Comparison of ENCODE assay signal across 9 mouse cellular contexts in genomic region chr17:64480607-64481038, GRCm38 (mm10).
DNase-seq lines count a peak whose midpoint lies in the region; ATAC-seq and TF ChIP-seq lines count a peak whose summit lies in the region.
"Had no signal": no experiment of that assay in that cellular context is flagged by ENCODE, and none has a peak within 500 bp of the region (broad histone marks: within the 10 kb centered on the region; RNA-seq: fewer than 3 reads in every experiment).

No protein-coding gene starts in this region.

- peak; percentile 17 for DNase-seq in hindbrain, postnatal 0 days (ENCODE audit: low spot score)
- DNase-seq in hindbrain, embryonic 14.5 days (ENCODE audit: low spot score) = no peak
- peak; percentile 51 for DNase-seq in NIH3T3 (ENCODE audit: low read depth)
- DNase-seq in forebrain, postnatal 0 days = no peak
- no peak for DNase-seq in spleen, adult 12 weeks (ENCODE audit: low spot score)
- DNase-seq in heart, postnatal 14 days = no peak
- no peak for DNase-seq in layer of hippocampus, adult 2 months (ENCODE audit: low spot score in 2 of 2)

- intact Hi-C loops in heart, postnatal 14 days (cut with DNase I) = no loop called here

- no peaks in the 10 kb centered on the region for H3K9me3 ChIP-seq in hindbrain, postnatal 0 days (ENCODE audit: low read length)
- no peaks in the 10 kb centered on the region for H3K9me3 ChIP-seq in hindbrain, embryonic 14.5 days (ENCODE audit: control insufficient read depth, low read length)
- H3K9me3 ChIP-seq in forebrain, postnatal 0 days (ENCODE audit: low read length) = no peaks in the 10 kb centered on the region
- no peaks in the 10 kb centered on the region for H3K9me3 ChIP-seq in lung, embryonic 15.5 days

- H3K27ac ChIP-seq in hindbrain, postnatal 0 days = no peak overlapping the region
- H3K27ac ChIP-seq in hindbrain, embryonic 14.5 days = no peak overlapping the region
- H3K27ac ChIP-seq in forebrain, postnatal 0 days (ENCODE audit: low read depth, low read length) = no peak overlapping the region
- no peak overlapping the region for H3K27ac ChIP-seq in lung, embryonic 15.5 days
- H3K27ac ChIP-seq in layer of hippocampus, adult 2 months = no peak overlapping the region

- no peak for TF ChIP-seq CTCF in hindbrain, postnatal 0 days (IDR thresholded peaks at IDR 0.05; ENCODE audit: low read depth)
- TF ChIP-seq CTCF in forebrain, postnatal 0 days (IDR thresholded peaks at IDR 0.05; ENCODE audit: low read depth) = no peak
- no peak for TF ChIP-seq CTCF in layer of hippocampus, adult 2 months (conservative IDR thresholded peaks at IDR 0.05)

- H3K4me3 ChIP-seq in hindbrain, postnatal 0 days (ENCODE audit: low read length) = no peak overlapping the region
- H3K4me3 ChIP-seq in hindbrain, embryonic 14.5 days (replicated peaks; ENCODE audit: low read length) = no peak overlapping the region
- no peak overlapping the region for H3K4me3 ChIP-seq in forebrain, postnatal 0 days (ENCODE audit: low read depth, low read length)
- H3K4me3 ChIP-seq in lung, embryonic 15.5 days = no peak overlapping the region
- H3K4me3 ChIP-seq in layer of hippocampus, adult 2 months = no peak overlapping the region

- no peak overlapping the region for H3K4me2 ChIP-seq in hindbrain, postnatal 0 days (ENCODE audit: low read depth, low read length)
- H3K4me2 ChIP-seq in hindbrain, embryonic 14.5 days (replicated peaks) = no peak overlapping the region
- H3K4me2 ChIP-seq in forebrain, postnatal 0 days (ENCODE audit: low read depth) = no peak overlapping the region
- H3K4me2 ChIP-seq in lung, embryonic 15.5 days = no peak overlapping the region

- ATAC-seq in hindbrain, postnatal 0 days = peak; percentile 58; the same call in 1 of the 2 replicates
- no peak; the same call in 1 of the 2 replicates for ATAC-seq in hindbrain, embryonic 14.5 days (ENCODE audit: low FRiP score)
- peak; percentile 47 for ATAC-seq in forebrain, postnatal 0 days
- ATAC-seq in lung, embryonic 15.5 days (ENCODE audit: borderline replicate concordance, extremely low read depth, low FRiP score, low TSS enrichment) = 0 out of 2 replicates have a peak, but pooled peaks have one; percentile 14

- no peaks in the 10 kb centered on the region for H3K27me3 ChIP-seq in hindbrain, postnatal 0 days (ENCODE audit: insufficient read depth, low read length)
- H3K27me3 ChIP-seq in hindbrain, embryonic 14.5 days (ENCODE audit: control insufficient read depth, insufficient read depth, low read length) = no peaks in the 10 kb centered on the region
- H3K27me3 ChIP-seq in forebrain, postnatal 0 days (ENCODE audit: insufficient read depth, low read length) = no peaks in the 10 kb centered on the region
- H3K27me3 ChIP-seq in lung, embryonic 15.5 days = no peaks in the 10 kb centered on the region
- H3K27me3 ChIP-seq: CH12.LX had no signal

- H3K9ac ChIP-seq in hindbrain, postnatal 0 days (replicated peaks; ENCODE audit: low read length) = no peak overlapping the region
- H3K9ac ChIP-seq in hindbrain, embryonic 14.5 days = no peak overlapping the region
- no peak overlapping the region for H3K9ac ChIP-seq in forebrain, postnatal 0 days
- no peak overlapping the region for H3K9ac ChIP-seq in lung, embryonic 15.5 days

- H3K4me1 ChIP-seq in hindbrain, postnatal 0 days (ENCODE audit: insufficient read depth, low read length) = no peaks in the 10 kb centered on the region
- H3K4me1 ChIP-seq in hindbrain, embryonic 14.5 days (replicated peaks; ENCODE audit: control insufficient read depth, insufficient read depth, low read length) = no peaks in the 10 kb centered on the region
- H3K4me1 ChIP-seq in forebrain, postnatal 0 days (ENCODE audit: insufficient read depth) = no peaks in the 10 kb centered on the region
- H3K4me1 ChIP-seq in lung, embryonic 15.5 days = 0 out of 2 replicates have a peak, but pooled peaks cover 4% of the 10 kb centered on the region

- H3K36me3 ChIP-seq in hindbrain, postnatal 0 days (ENCODE audit: insufficient read depth, low read length) = no peaks in the 10 kb centered on the region
- no peaks in the 10 kb centered on the region for H3K36me3 ChIP-seq in hindbrain, embryonic 14.5 days (replicated peaks; ENCODE audit: control insufficient read depth, insufficient read depth)
- H3K36me3 ChIP-seq in forebrain, postnatal 0 days (ENCODE audit: insufficient read depth) = no peaks in the 10 kb centered on the region
- no peaks in the 10 kb centered on the region for H3K36me3 ChIP-seq in lung, embryonic 15.5 days

- 17% methylated on average over 1 of the region's 1 CpGs for WGBS in hindbrain, postnatal 0 days
- 17% methylated on average over 1 of the region's 1 CpGs for WGBS in hindbrain, embryonic 14.5 days
- 0% methylated on average over 1 of the region's 1 CpGs for WGBS in forebrain, postnatal 0 days
- WGBS in lung, embryonic 15.5 days = 4% methylated on average over 1 of the region's 1 CpGs

Comparison
In these comparisons a context has a peak if more than half of its experiments do, and no peak if none do; other contexts are left out.
1. DNase-seq: peak in hindbrain, postnatal 0 days (single experiment) and NIH3T3 (single experiment); none in hindbrain, embryonic 14.5 days (single experiment), forebrain, postnatal 0 days (single experiment), spleen, adult 12 weeks (single experiment), heart, postnatal 14 days (0 of 2) and layer of hippocampus, adult 2 months (0 of 2).